Mouse (Mus musculus) kidney, postnatal 0 days (tissue): ENCODE measurements around the gene Vwa5b2. TPM values are rescaled to one million over a fixed set of nuclear protein-coding genes. Genes with fewer than 3 reads are reported as not detected.
A peak's percentile ranks its signal among the peaks of the same experiment; 100 is the strongest.

Experiments used
- ATAC-seq: fragments of 200-750 bp; cut with Nextera tagmentation; replicated peaks from 2 replicates; pipeline ENCODE4 v1.8.0; 2017; ENCODE audit warnings: low read depth, moderate number of reproducible peaks, moderate TSS enrichment, moderate library complexity; ENCODE audit not compliant: low FRiP score
- DNase-seq: peaks from one replicate; pipeline ENCODE4 v3.0.0-alpha.2; 2016; ENCODE audit warnings: low spot score
- H3K27ac ChIP-seq: fragments of 300-500 bp; sonication (generic); 2 replicates; pipeline ENCODE4 v1.5.1; 2014; ENCODE audit warnings: mild to moderate bottlenecking
- H3K27me3 ChIP-seq: fragments of 300-500 bp; sonication (generic); 2 replicates; pipeline ENCODE4 v1.6.1; 2014; ENCODE audit warnings: low read length, mixed read lengths; ENCODE audit not compliant: insufficient read depth
- H3K36me3 ChIP-seq: fragments of 300-500 bp; sonication (generic); 2 replicates; pipeline ENCODE4 v1.6.1; 2014; ENCODE audit warnings: low read length, mixed read lengths; ENCODE audit not compliant: insufficient read depth
- H3K4me1 ChIP-seq: fragments of 300-500 bp; sonication (generic); replicated peaks from 2 replicates; pipeline ENCODE4 v1.6.1; 2014; ENCODE audit warnings: antibody characterized with exemption, low read length, mixed read lengths; ENCODE audit not compliant: insufficient read depth
- H3K4me2 ChIP-seq: fragments of 300-500 bp; sonication (generic); 2 replicates; pipeline ENCODE4 v1.6.1; 2014; ENCODE audit warnings: mild to moderate bottlenecking, low read length, moderate library complexity, mixed read lengths
- H3K4me3 ChIP-seq: fragments of 300-500 bp; sonication (generic); replicated peaks from 2 replicates; pipeline ENCODE4 v1.5.1; 2014; ENCODE audit warnings: low read depth, low read length
- H3K9ac ChIP-seq: fragments of 300-500 bp; sonication (generic); 2 replicates; pipeline ENCODE4 v1.6.1; 2014; ENCODE audit warnings: low read depth, low read length
- H3K9me3 ChIP-seq: fragments of 300-500 bp; sonication (generic); replicated peaks from 2 replicates; pipeline ENCODE4 v1.6.1; 2016; ENCODE audit warnings: low read length, inconsistent platforms, mixed read lengths
- CTCF ChIP-seq: IDR thresholded peaks from 2 replicates; pipeline ENCODE4 v1.5.1; 2016; ENCODE audit warnings: antibody characterized with exemption, low read depth, mild to moderate bottlenecking, moderate library complexity
- WGBS: fragments of 180-500 bp; shearing (Covaris S2); extraction: QIAGEN DNeasy Blood & Tissue Kit; methylation state at CpG from one replicate; pipeline ENCODE4 v1.1.7; 2014; 5-methylcytosine and 5-hydroxymethylcytosine counted together
- polyA plus RNA-seq: library from polyadenylated mRNA; unstranded; fragments of >200 nt; fragmentation: Nextera tagmentation; extraction: Ambion mirVana; gene quantifications from 2 replicates; pipeline ENCODE4 v1.2.1, GENCODE M21; 2015

The Vwa5b2 gene
- polyA plus RNA-seq, 1 experiment from 2014 or later: 0.43 TPM

GRCm38 (mm10) chr16:20629731-20630634, 40.7 kb downstream of the Vwa5b2 start, which contains the start of gene Ece2:
Gene Ece2 (plus strand): TSS chr16:20629828.
- no peak for ATAC-seq
- peak; percentile 26 for DNase-seq
- 10% methylated on average over 51 of the region's 54 CpGs for WGBS
- Histone ChIP-seq H3K36me3 (no peaks in the 10 kb centered on the region), H3K27ac (no peak within 1 kb of the TSS), H3K27me3 (peaks cover 7% of the 10 kb centered on the region; the same call in 1 of the 2 replicates), H3K4me2 (peak within 1 kb of the TSS; percentile 94), H3K4me3 (peak within 1 kb of the TSS; percentile 48), H3K9me3 (no peaks in the 10 kb centered on the region), H3K9ac (peak within 1 kb of the TSS; percentile 52; the same call in 1 of the 2 replicates), H3K4me1 (no peaks in the 10 kb centered on the region)
- no peak for TF ChIP-seq CTCF

GRCm38 (mm10) chr16:20637410-20637809, 48.1 kb downstream of the Vwa5b2 start:
- Histone ChIP-seq H3K27ac (no peak overlapping the region), H3K9me3 (no peaks in the 10 kb centered on the region), H3K36me3 (no peaks in the 10 kb centered on the region), H3K4me3 (no peak overlapping the region), H3K9ac (no peak overlapping the region), H3K4me2 (no peak overlapping the region), H3K27me3 (no peaks in the 10 kb centered on the region), H3K4me1 (no peaks in the 10 kb centered on the region)
- ATAC-seq (no peak), DNase-seq (no peak)
- TF ChIP-seq CTCF: no peak
- WGBS: 72% methylated on average over 8 of the region's 8 CpGs

DNA sequence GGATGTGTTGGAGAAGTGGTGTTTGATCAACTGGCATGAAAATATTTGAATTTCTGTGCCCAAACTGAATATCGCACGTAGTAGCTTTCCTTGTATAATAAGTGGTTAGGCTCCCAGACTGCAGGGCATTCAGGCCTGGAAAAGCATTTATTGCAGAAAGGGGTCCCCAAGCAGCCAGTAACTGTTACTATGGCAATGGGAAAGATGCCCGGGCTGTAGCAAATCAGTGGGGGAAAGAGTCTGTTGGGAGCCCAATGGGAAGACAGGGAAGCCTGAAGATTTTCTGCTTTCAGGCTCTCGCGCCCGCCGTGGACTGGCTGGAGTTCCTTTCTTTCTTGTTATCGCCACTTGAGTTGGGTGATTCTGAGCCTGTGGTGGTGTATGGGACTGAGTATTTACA, 49.1 kb downstream of the Vwa5b2 start:
- H3K27me3 ChIP-seq: no peaks in the 10 kb centered on the region
- no peak for TF ChIP-seq CTCF
- no peak overlapping the region for H3K9ac ChIP-seq
- 84% methylated on average over 8 of the region's 8 CpGs for WGBS
- no peaks in the 10 kb centered on the region for H3K9me3 ChIP-seq
- ATAC-seq (no peak), DNase-seq (no peak)
- H3K36me3 ChIP-seq: no peaks in the 10 kb centered on the region
- H3K4me2 ChIP-seq: no peak overlapping the region
- no peak overlapping the region for H3K27ac ChIP-seq
- H3K4me1 ChIP-seq: no peaks in the 10 kb centered on the region
- H3K4me3 ChIP-seq: no peak overlapping the region

GRCm38 (mm10) chr16:20642161-20642560, 52.9 kb downstream of the Vwa5b2 start:
- H3K4me2 ChIP-seq: no peak overlapping the region
- H3K27ac ChIP-seq: no peak overlapping the region
- H3K9ac ChIP-seq: no peak overlapping the region
- H3K4me3 ChIP-seq: no peak overlapping the region
- WGBS: under 1% methylated on average over 8 of the region's 8 CpGs
- DNase-seq (peak; percentile 83), ATAC-seq (no peak)
- H3K36me3 ChIP-seq: no peaks in the 10 kb centered on the region
- TF ChIP-seq CTCF: peak; percentile 82
- no peaks in the 10 kb centered on the region for H3K9me3 ChIP-seq
- H3K27me3 ChIP-seq: no peaks in the 10 kb centered on the region
- H3K4me1 ChIP-seq: no peaks in the 10 kb centered on the region

DNA sequence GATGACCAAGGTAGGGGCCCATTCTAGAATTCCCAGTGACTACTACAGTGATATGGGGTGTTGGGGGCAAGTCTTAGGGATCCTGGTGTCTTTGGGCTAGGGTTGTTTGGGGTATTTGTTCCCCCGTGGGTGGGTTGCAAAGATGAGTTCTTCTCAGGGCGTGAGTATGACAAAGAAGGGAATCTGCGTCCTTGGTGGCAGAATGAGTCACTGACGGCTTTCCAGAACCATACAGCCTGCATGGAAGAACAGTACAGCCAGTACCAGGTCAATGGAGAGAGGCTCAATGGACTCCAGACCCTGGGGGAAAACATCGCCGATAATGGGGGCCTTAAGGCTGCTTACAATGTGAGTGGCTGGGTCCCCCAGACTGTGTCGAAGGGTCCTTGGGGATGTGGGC, 54.6 kb downstream of the Vwa5b2 start:
- no peak for ATAC-seq
- no peaks in the 10 kb centered on the region for H3K27me3 ChIP-seq
- H3K9me3 ChIP-seq: no peaks in the 10 kb centered on the region
- no peak for DNase-seq
- WGBS: 87% methylated on average over 7 of the region's 7 CpGs
- no peak overlapping the region for H3K27ac ChIP-seq
- no peak overlapping the region for H3K4me3 ChIP-seq
- H3K4me2 ChIP-seq: no peak overlapping the region
- H3K9ac ChIP-seq: no peak overlapping the region
- no peak for TF ChIP-seq CTCF
- H3K36me3 ChIP-seq: no peaks in the 10 kb centered on the region
- H3K4me1 ChIP-seq: no peaks in the 10 kb centered on the region

DNA sequence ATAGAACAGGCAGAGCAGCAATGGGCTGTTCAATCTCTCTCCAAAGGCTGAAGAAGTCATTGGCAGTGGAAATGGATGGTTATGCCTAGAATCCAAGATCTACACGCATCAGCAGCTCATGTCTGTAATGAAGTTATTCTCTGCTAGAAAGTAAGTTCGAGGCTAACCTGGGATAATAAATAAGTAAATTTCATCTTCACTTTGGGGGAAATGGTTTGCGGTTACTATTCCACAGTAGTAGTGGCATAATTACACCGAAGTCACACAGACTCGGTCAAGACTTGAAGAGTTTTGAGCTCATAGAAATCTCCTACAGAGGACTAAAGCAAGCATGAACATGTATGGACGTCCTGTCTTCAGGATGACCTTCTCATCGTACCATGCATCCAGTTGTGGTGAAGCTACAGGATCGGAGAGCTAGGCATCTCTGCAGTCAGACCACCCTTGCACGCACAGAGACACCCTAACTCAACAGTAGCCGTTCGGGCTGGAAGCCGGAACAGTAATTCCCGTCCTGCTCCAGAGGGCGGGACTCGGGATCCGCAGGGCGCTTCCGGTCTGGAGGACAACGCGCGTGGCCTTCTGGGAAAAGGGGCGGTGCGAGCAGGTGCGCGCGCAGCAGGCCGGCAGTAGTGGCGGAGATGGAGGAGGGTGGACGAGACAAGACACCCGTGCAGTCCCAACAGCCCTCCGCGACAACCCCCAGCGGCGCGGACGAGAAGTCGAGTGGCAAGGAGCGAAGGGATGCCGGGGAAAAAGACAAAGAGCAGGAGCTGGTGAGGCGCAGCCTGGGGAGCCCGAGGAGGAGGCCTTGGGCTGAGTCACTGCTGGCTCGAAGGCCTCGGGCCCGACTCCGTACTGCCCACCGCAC, 62.0 kb downstream of the Vwa5b2 start, which contains the start of gene Psmd2:
Gene Psmd2, plus strand, starts transcription at position 577 of the 871 bp plus-strand sequence.
- WGBS: 2% methylated on average over 46 of the region's 46 CpGs
- peak within 1 kb of the TSS; percentile 75; the same call in 1 of the 2 replicates for H3K27ac ChIP-seq

More for the DNA sequence above, 62.0 kb downstream of the Vwa5b2 start, which contains the start of gene Psmd2:
- ATAC-seq (peak; percentile 94), DNase-seq (peak; percentile 97)
- no peaks in the 10 kb centered on the region for H3K4me1 ChIP-seq
- peak within 1 kb of the TSS; percentile 87 for H3K9ac ChIP-seq
- H3K36me3 ChIP-seq: peaks cover 18% of the 10 kb centered on the region
- no peaks in the 10 kb centered on the region for H3K27me3 ChIP-seq
- H3K4me2 ChIP-seq: peak within 1 kb of the TSS; percentile 64
- H3K4me3 ChIP-seq: peak within 1 kb of the TSS; percentile 84
- H3K9me3 ChIP-seq: no peaks in the 10 kb centered on the region
- TF ChIP-seq CTCF: 0 out of 2 replicates have a peak, but pooled peaks have one; percentile 25
